ENCODE assay signal across 25 mouse cellular contexts in the genomic region with DNA sequence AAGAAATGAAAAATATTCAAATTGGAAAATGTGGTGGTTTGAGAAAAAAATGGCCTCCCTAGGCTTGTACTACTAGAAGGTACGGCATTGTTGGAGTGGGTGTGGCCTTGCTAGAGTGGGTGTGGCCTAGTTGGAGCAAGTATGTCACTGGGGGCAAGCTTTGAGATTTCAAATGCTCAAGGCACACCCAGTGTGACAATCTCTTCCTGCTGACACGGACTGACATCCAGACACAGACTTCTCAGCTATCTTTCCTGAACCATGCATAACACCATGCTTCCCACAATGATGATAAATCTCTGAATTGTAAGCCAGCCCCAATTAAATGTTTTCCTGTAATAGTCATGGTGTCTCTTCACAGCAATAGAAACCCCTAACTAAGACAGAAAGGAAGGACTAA. TPM values are rescaled to one million over a fixed set of nuclear protein-coding genes. Genes with fewer than 3 reads are reported as not detected.
DNase-seq lines count a peak whose midpoint lies in the region; ATAC-seq lines count a peak whose summit lies in the region.
"Had no signal": no experiment of that assay in that cellular context is flagged by ENCODE, and none has a peak within 500 bp of the region (broad histone marks: within the 10 kb centered on the region; RNA-seq: fewer than 3 reads in every experiment).

No protein-coding gene starts in this region.

- peak; percentile 90 for ATAC-seq in megakaryocyte-erythroid progenitor cell, adult 5-6 weeks (replicated peaks; ENCODE audit: low FRiP score, low TSS enrichment, poor library complexity, severe bottlenecking)
- ATAC-seq: activated CD4-positive, CD25-positive, alpha-beta regulatory T cell, adult 4 months; forebrain, embryonic 13.5 days; intestine, embryonic 16.5 days had no signal

- DNase-seq in heart, postnatal 4 days = peak; percentile 4
- DNase-seq in heart, adult 18-20 months = no peak
- DNase-seq in 416B (ENCODE audit: low read depth) = peak; percentile 29
- peak; percentile 51 for DNase-seq in Muller cell, postnatal 12 days (ENCODE audit: inconsistent ontology term)
- DNase-seq in lung, postnatal 10 days = no peak
- DNase-seq in gastrocnemius, postnatal 14 days = no peak
- DNase-seq: adrenal gland, adult 2 months; adrenal gland, postnatal 36 days; cerebellum, adult 2 months; cerebellum, postnatal 14 days; gastrocnemius, adult 2 months; heart, postnatal 14 days; kidney, adult 8-10 months; kidney, postnatal 4 days; layer of hippocampus, adult 9-11 months; lung, postnatal 4 days; midbrain, embryonic 14.5 days; retina, postnatal 1 day; right cerebral cortex, postnatal 25 days; thymus, adult 18-20 months; thymus, postnatal 36 days had no signal

- intact Hi-C loops in gastrocnemius, postnatal 14 days (cut with DNase I; ENCODE audit: low total_unique reads) = no loop called here

RNA-seq across cellular contexts. Expression of gene Klf3, which starts 44.1 kb away (rescaled TPM):
- total RNA-seq in heart, postnatal 4 days (2021) = 10 to 100 TPM; 73.2 to 76.3 TPM
- total RNA-seq in heart, adult 18-20 months (2021) = 10 to 100 TPM; 36.9 to 49.1 TPM
- total RNA-seq in megakaryocyte-erythroid progenitor cell, adult 5-6 weeks (2014; fragmentation: Nextera tagmentation) = 101 and 120 TPM in 2 replicates
- total RNA-seq in megakaryocyte-erythroid progenitor cell, adult 5-6 weeks (2017) = 34.4 and 37.4 TPM in 2 replicates
- total RNA-seq in gastrocnemius, postnatal 14 days (2021) = 10 to 100 TPM; 23.7 to 26.6 TPM

Comparison
In these comparisons a context has a peak if more than half of its experiments do, and no peak if none do; other contexts are left out.
1. DNase-seq: peak in heart, postnatal 4 days (single experiment), 416B (single experiment) and Muller cell, postnatal 12 days (single experiment); none in heart, adult 18-20 months (0 of 2), lung, postnatal 10 days (single experiment) and gastrocnemius, postnatal 14 days (single experiment).